Mouse (Mus musculus) NIH3T3 (cell line): ENCODE measurements at regions not wholly inside any gene's neighbourhood (a gene's known extent, or its start where the extent isn't known, plus 50 kb on each side); places are given as distances from the start of the nearest gene placed in this dataset.

Source experiments
- DNase-seq: peaks from one replicate; pipeline ENCODE4 v3.0.0-alpha.2; 2012; ENCODE audit warnings: low read depth

GRCm38 (mm10) chr4:148384251-148385230, 60.0 kb downstream of the Ubiad1 start:
- DNase-seq, result no peak

GRCm38 (mm10) chr4:148380562-148380961, 64.0 kb downstream of the Ubiad1 start:
- no peak for DNase-seq

GRCm38 (mm10) chr4:148378491-148378890, 66.1 kb downstream of the Ubiad1 start:
- DNase-seq, result no peak

DNA sequence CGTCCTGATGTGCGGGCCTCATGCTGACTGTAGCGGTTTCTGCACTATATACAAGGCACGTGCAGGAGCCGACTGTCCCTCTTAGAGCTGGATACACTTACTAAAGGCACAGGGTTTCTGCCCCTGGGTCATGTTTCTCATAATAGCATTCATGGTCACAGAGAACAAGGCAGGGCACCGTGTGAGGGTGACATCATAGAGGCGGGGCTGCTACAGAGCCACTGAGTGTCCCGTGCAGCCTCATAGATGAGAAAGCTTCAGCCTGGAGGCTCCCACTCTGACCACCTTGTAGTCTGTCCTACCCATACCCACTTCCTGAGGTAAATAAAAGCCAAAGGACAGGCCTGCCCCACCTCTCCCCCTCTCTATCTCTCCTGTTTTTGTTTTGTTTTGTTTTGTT, 67.2 kb downstream of the Ubiad1 start:
- peak; percentile 13 for DNase-seq

DNA sequence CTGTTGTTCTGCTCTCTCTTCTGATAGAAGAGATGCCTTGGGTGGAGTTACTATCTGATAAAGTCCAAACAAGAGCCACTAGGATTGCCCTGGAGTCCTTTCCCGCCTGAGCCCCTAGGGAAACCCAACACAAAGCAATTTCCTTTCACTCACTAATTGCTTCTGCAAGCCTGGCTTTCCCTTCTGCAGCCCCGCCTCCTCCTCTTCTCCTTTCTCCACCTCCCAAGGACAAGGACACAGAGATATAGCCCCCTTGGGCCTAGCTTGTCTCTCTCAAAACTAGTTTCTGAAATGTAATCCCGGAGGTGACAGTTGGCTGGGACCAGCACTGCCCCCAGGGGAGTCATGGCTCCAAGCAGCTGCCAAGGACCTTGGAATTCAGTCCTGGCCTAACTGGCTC, 68.1 kb downstream of the Ubiad1 start:
- no peak for DNase-seq

- no peak for DNase-seq
These were observed 73.1 kb downstream of the Ubiad1 start for GRCm38 (mm10) chr4:148371489-148371888.

DNA sequence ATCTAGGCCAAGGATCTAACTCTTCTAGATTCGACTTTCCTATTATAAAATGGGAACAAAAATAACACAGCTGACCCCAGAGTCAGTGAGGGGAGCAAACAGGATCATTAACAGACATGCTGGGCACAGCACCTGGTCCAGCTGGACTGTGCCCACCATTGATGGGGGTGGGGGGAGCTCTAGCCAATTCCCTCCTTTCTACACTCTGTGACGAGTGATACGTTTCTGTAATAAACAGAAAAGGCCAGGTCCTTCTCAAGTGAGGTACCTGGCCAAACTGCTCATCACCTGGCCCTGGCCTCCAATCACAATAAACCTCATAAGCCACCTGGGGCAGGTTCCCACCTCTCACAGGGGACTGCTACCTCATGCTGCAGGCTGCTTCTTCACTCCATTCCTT, 76.9 kb downstream of the Ubiad1 start:
- no peak for DNase-seq

- DNase-seq, result no peak
These were observed 78.0 kb upstream of the Disp3 start for GRCm38 (mm10) chr4:148365804-148366203.

GRCm38 (mm10) chr4:148363366-148364121, 75.8 kb upstream of the Disp3 start:
- no peak for DNase-seq

DNA sequence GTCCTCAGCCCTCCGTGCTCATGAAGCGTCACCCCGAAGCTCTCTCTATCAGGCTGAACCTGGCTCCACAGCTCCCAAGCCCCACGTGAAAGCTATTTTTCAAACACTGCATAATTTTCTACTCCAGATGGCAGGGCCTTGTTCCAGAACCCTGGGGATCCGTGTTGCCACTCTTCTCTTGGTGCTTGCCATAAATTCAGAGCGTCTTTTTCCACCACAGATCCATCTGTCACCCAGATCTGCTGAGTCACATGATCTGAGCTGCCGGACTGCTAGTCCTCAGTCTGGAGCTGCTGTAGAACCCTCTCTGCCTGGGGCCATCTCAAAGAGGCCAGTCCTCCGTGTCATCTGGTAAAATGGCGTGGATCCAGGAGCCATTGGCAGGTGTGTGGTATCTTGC, 73.2 kb upstream of the Disp3 start:
- no peak for DNase-seq

GRCm38 (mm10) chr4:148358336-148358735, 70.6 kb upstream of the Disp3 start:
- no peak for DNase-seq

DNA sequence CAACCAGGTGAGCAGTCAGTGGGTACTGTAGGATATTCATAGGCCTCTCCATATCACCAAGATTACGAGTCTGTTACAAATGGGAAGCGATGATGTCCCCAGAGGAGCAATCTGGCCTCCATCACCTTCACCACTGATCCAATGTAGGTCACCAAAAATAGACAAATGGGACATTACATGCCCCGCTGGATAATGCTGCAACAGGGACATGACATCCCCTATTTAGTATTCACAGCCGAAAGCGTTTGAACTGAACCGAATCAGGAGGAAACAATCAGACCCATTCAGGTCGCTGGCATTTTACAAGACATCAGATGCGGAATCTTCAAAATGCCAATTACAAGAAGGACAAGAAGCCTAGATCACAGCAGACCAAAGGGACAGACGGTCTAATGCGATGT, 69.5 kb upstream of the Disp3 start:
- DNase-seq, result no peak

- no peak for DNase-seq
These were observed 68.9 kb upstream of the Disp3 start for GRCm38 (mm10) chr4:148356654-148357053.

GRCm38 (mm10) chr4:148353969-148354368, 66.2 kb upstream of the Disp3 start:
- DNase-seq, result no peak

GRCm38 (mm10) chr4:148352690-148353089, 64.9 kb upstream of the Disp3 start:
- DNase-seq, result no peak

GRCm38 (mm10) chr4:148341531-148342157, 53.9 kb upstream of the Disp3 start:
- no peak for DNase-seq

GRCm38 (mm10) chr4:148340342-148340741, 52.6 kb upstream of the Disp3 start:
- no peak for DNase-seq

DNA sequence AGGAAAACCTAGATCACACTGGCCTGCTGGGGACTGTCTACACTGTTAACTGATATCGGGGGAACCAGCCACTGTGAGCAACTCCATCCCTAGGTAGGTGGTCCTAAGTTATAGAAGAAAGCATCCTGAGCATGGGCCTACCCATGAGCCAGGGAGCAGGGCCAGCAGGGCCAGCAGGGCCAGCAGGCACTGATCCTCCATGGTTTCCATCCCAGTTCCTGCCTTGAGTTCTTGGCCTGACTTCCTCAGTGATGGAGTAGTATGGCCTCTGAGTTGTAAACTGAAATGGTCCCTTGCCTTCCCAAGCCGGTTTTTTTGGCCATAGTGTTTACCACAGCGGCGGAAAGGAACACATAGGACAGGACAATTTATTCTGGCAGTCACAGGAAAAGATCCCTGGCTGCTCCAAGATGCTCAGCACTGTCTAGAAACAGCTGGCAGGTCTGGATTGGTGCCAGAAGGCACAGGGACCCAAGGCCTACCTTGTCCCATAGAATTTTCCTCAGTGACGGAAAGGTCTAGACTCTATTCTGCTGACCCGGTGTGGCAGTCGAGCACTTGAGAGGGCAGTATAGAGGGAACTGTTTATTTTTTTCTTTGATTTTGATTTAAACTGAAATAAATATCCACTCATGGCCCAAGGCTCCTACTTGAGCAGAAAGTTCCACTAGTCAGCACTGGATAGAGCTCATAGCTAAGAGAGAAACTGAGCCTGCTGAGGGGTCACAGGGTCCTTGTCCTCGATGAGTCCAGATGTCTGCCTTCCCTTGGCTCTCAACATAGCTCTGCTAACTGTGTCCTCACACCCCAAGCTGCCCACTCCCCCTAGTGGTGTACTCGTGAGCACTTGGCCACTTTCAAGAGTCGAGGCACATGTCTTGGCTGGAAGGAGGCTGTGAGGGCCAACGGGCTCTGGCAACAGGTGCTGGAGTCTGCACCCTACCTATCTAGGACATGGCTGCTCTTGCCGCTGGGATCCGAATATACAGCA, 50.4 kb upstream of the Disp3 start:
- peak; percentile 28 for DNase-seq
